Mouse (Mus musculus) left cerebral cortex, postnatal 36 days (tissue): ENCODE measurements at regions not wholly inside any gene's neighbourhood (a gene's known extent, or its start where the extent isn't known, plus 50 kb on each side); places are given as distances from the start of the nearest gene placed in this dataset.

Experiments used
- DNase-seq, 2 experiments: peaks; one replicate each; pipeline ENCODE4 v3.0.0; 2021 to 2022; ENCODE audit warnings: low spot score in 2 of 2, mixed read lengths in 1 of 2
- intact Hi-C: fragments of 180-260 bp; cut with DNase I; formaldehyde crosslinking; loops from one replicate; pipeline ENCODE4 v1.15.1; 2025

DNA sequence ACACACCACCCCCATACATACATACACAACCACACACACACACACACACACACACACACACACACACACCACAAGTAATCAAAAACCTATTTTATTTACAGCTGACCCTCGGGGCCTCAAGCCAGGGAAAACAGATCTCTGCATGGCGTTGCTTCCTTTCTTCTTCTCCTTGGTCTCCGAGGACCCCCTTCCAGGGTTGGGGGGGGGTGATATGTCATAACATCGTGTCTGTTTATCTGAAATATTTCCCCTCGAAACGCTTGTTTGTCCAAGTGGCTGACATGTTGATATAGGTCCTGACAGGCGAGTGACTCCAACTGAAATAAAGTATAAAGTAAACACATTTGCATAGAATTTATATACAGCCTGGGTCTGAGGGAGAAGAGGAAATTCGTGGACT, 100.4 kb upstream of the Tbx3 start:
- intact Hi-C loops = no loop called here
- no peak for DNase-seq

GRCm38 (mm10) chr5:119571644-119572043, 98.8 kb upstream of the Tbx3 start:
- intact Hi-C loops = no loop called here
- DNase-seq = no peak

DNA sequence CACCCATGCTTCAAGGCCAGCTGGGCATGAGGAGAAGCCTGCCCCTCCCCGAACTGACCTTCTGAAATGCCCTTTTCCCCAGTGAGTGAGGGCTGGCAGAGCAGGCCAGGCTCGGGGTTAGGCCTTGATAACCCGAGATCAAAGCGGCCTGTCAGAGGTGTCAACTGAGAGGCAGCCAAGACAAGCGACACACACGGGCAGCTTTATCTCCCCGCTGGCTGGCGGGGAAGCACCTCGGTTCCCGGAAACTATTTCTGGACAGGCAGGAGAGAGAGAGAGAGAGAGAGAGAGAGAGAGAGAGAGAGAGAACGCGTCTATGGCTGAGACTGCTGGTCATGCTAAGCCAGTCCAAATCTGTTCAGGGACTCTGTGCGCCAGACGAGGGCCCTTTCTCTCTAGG, 95.3 kb upstream of the Tbx3 start:
- intact Hi-C loops = no loop called here
- DNase-seq = no peak

DNA sequence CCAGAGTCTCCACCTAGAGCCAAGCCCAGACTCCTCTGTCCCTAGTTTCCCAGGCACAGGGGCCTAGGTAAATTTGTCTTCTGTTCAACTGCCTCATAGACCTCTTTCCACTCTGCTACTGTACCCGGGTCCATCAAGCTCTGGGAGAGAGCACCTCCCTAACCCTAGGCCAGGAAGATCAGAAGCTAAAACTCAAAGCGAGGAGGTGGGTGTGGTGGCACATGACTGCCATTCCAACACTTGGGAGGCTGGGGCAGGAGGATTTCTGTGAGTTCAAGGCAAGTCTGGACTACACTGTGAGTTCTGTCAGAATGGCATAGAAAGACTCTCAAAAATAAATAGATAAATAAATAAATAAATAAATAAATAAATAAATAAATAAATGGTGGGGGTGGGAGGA, 91.2 kb upstream of the Tbx3 start:
- intact Hi-C loops = no loop called here
- no peak for DNase-seq

DNA sequence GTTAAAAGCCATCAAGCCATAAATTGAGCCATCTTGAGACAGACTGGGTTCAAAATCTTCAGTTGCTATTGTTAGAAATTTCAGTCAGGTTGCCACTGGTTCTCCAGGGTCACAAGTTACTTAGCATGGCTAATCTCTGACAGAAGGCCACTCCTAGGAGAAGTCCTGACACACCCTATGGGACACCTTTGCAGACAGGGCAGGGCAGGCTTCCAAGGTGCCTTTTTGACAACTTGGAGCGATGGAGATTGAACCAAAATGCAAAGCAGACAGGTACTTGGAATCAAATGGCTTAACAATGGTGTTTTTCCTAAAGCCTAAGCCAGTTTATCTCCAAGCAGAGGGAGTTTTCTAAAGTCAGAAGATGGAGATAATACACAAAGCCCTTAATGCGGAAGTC, 90.7 kb upstream of the Tbx3 start:
- DNase-seq = no peak

GRCm38 (mm10) chr5:119580395-119580794, 90.1 kb upstream of the Tbx3 start:
- intact Hi-C loops = no loop called here
- no peak for DNase-seq

More for the DNA sequence above, 90.7 kb upstream of the Tbx3 start:
- intact Hi-C loops = no loop called here

- DNase-seq = no peak
- intact Hi-C loops = no loop called here
Measured at GRCm38 (mm10) chr5:119580798-119581197, 89.7 kb upstream of the Tbx3 start.

- intact Hi-C loops = no loop called here
- DNase-seq = no peak
Measured at GRCm38 (mm10) chr5:119584389-119584788, 86.1 kb upstream of the Tbx3 start.

GRCm38 (mm10) chr5:119584914-119585313, 85.6 kb upstream of the Tbx3 start:
- no peak for DNase-seq
- intact Hi-C loops = no loop called here

GRCm38 (mm10) chr5:119586391-119587058, 83.9 kb upstream of the Tbx3 start:
- intact Hi-C loops = no loop called here
- no peak for DNase-seq

DNA sequence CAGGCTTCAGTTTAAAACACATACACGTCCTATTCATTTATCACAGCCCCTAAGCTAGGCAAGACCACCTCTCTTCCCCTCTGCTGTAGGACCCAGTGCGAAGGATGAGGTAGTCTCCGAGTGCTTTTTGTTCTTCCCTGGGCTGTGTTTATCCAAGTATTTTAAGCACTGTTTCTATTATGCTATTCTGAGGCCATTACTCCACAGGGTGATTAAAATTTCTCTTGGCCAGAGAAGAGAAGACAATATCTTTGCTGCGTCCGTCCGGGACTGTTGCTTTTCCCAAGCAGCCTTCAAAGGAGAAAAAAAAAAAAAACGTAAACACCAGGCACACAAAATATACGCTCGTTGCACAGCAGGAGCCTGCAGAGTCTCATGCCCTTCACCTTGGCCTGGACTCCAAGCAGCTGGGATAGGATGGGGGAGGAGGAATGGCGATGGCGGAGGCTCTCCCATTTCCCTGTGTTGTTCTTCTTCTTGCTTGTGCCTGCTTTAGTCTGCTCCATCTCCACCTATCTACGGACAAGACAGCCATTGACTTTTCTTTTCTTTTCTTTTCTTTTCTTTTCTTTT, 83.1 kb upstream of the Tbx3 start:
- intact Hi-C loops = no loop called here
- DNase-seq = no peak

GRCm38 (mm10) chr5:119588340-119589272, 81.9 kb upstream of the Tbx3 start:
- DNase-seq = no peak
- intact Hi-C loops = no loop called here

GRCm38 (mm10) chr5:119591271-119591670, 79.2 kb upstream of the Tbx3 start:
- intact Hi-C loops = no loop called here
- DNase-seq = no peak

- intact Hi-C loops = no loop called here
- no peak for DNase-seq
Measured at GRCm38 (mm10) chr5:119592891-119593290, 77.6 kb upstream of the Tbx3 start.

DNA sequence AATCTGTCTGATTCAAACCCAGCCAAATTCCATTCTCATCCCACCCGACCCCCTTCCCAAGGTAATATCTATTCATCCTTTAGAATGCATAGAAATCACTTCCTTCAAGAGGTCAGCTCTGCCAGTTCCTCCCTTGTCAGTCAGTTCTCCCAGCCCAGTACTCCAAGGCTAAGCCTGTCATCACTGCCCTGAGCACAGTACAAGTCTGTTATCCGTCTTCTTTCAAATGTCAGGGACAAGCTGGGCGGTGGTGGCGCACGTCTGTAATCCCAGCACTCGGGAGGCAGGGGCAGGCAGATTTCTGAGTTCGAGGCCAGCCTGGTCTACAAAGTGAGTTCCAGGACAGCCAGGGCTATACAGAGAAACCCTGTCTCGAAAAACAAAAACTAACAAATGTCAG, 75.9 kb upstream of the Tbx3 start:
- intact Hi-C loops = no loop called here
- no peak for DNase-seq

GRCm38 (mm10) chr5:119596295-119596993, 74.0 kb upstream of the Tbx3 start:
- intact Hi-C loops = no loop called here
- DNase-seq = no peak

GRCm38 (mm10) chr5:119596994-119597391, 73.5 kb upstream of the Tbx3 start:
- no peak for DNase-seq
- intact Hi-C loops = no loop called here

- no peak for DNase-seq
- intact Hi-C loops = no loop called here
Measured at GRCm38 (mm10) chr5:119597530-119597929, 72.9 kb upstream of the Tbx3 start.

- DNase-seq = no peak
- intact Hi-C loops = no loop called here
Measured at GRCm38 (mm10) chr5:119598166-119598565, 72.3 kb upstream of the Tbx3 start.

GRCm38 (mm10) chr5:119601390-119601789, 69.1 kb upstream of the Tbx3 start:
- intact Hi-C loops = no loop called here
- no peak for DNase-seq
